Mouse (Mus musculus): ENCODE results near the gene Cab39. TPM values are rescaled to one million over a fixed set of nuclear protein-coding genes. Genes with fewer than 3 reads are reported as not detected.

The Cab39 gene
- polyA plus RNA-seq, 1 experiment, result 41.8 TPM

- no peak for DNase-seq
- Histone ChIP-seq H3K4me3 (ENCODE audit: insufficient read depth, low read depth, low read length) (no peak overlapping the region), H3K27me3 (replicated peaks; ENCODE audit: control insufficient read depth, insufficient read depth, low read length) (no peaks in the 10 kb centered on the region), H3K27ac (ENCODE audit: insufficient read depth, low read depth, low read length) (no peak overlapping the region), H3K36me3 (ENCODE audit: control insufficient read depth, insufficient read depth, low read length) (no peaks in the 10 kb centered on the region), H3K4me1 (ENCODE audit: control insufficient read depth, insufficient read depth, low read length) (no peaks in the 10 kb centered on the region)
- 91% methylated on average over 7 of the region's 7 CpGs for WGBS
- TF ChIP-seq CTCF (conservative IDR thresholded peaks at IDR 0.05; ENCODE audit: insufficient read depth, insufficient read length, low read depth, low read length), result no peak
- no peak for TF ChIP-seq POLR2A (IDR thresholded peaks at IDR 0.05; ENCODE audit: low read depth, low read length)
Observed at GRCm38 (mm10) chr1:85887221-85887620, 94.0 kb downstream of the Cab39 start.

GRCm38 (mm10) chr1:85894231-85894747 is 101.0 kb downstream of the Cab39 start, which contains the start of gene Itm2c:
Itm2c (plus strand) TSS chr1:85894281.
- peaks cover 2% of the 10 kb centered on the region; the same call in 1 of the 2 replicates for H3K4me1 ChIP-seq (ENCODE audit: control insufficient read depth, insufficient read depth, low read length)
- H3K27me3 ChIP-seq (replicated peaks; ENCODE audit: control insufficient read depth, insufficient read depth, low read length), result no peaks in the 10 kb centered on the region
- no peaks in the 10 kb centered on the region for H3K36me3 ChIP-seq (ENCODE audit: control insufficient read depth, insufficient read depth, low read length)
- DNase-seq, result peak; percentile 91
- H3K4me3 ChIP-seq (ENCODE audit: insufficient read depth, low read depth, low read length), result peak within 1 kb of the TSS; percentile 87
- no peak within 1 kb of the TSS for H3K27ac ChIP-seq (ENCODE audit: insufficient read depth, low read depth, low read length)
- WGBS, result under 1% methylated on average over 35 of the region's 35 CpGs
- no peak for TF ChIP-seq POLR2A (IDR thresholded peaks at IDR 0.05; ENCODE audit: low read depth, low read length)
- no peak for TF ChIP-seq CTCF (conservative IDR thresholded peaks at IDR 0.05; ENCODE audit: insufficient read depth, insufficient read length, low read depth, low read length)

GRCm38 (mm10) chr1:85894748-85895360 is 101.6 kb downstream of the Cab39 start:
- Histone ChIP-seq H3K36me3 (ENCODE audit: control insufficient read depth, insufficient read depth, low read length) (no peaks in the 10 kb centered on the region), H3K4me1 (ENCODE audit: control insufficient read depth, insufficient read depth, low read length) (peaks cover 2% of the 10 kb centered on the region; the same call in 1 of the 2 replicates), H3K4me3 (ENCODE audit: insufficient read depth, low read depth, low read length) (peak overlapping the region; percentile 87), H3K27ac (ENCODE audit: insufficient read depth, low read depth, low read length) (no peak overlapping the region), H3K27me3 (replicated peaks; ENCODE audit: control insufficient read depth, insufficient read depth, low read length) (no peaks in the 10 kb centered on the region)
- WGBS, result under 1% methylated on average over 30 of the region's 30 CpGs
- TF ChIP-seq CTCF (conservative IDR thresholded peaks at IDR 0.05; ENCODE audit: insufficient read depth, insufficient read length, low read depth, low read length) (no peak), POLR2A (IDR thresholded peaks at IDR 0.05; ENCODE audit: low read depth, low read length) (no peak)
- peak; percentile 19 for DNase-seq

- H3K36me3 ChIP-seq (ENCODE audit: control insufficient read depth, insufficient read depth, low read length), result no peaks in the 10 kb centered on the region
- no peaks in the 10 kb centered on the region for H3K27me3 ChIP-seq (replicated peaks; ENCODE audit: control insufficient read depth, insufficient read depth, low read length)
- H3K4me1 ChIP-seq (ENCODE audit: control insufficient read depth, insufficient read depth, low read length), result peaks cover 5% of the 10 kb centered on the region
- H3K27ac ChIP-seq (ENCODE audit: insufficient read depth, low read depth, low read length), result no peak overlapping the region
- H3K4me3 ChIP-seq (ENCODE audit: insufficient read depth, low read depth, low read length), result peak overlapping the region; percentile 87
- 2% methylated on average over 15 of the region's 15 CpGs for WGBS
- TF ChIP-seq CTCF (conservative IDR thresholded peaks at IDR 0.05; ENCODE audit: insufficient read depth, insufficient read length, low read depth, low read length) (peak; percentile 43), POLR2A (IDR thresholded peaks at IDR 0.05; ENCODE audit: low read depth, low read length) (no peak)
- peak; percentile 73 for DNase-seq
Observed at GRCm38 (mm10) chr1:85895391-85895837, 102.2 kb downstream of the Cab39 start.

- Histone ChIP-seq H3K27ac (ENCODE audit: insufficient read depth, low read depth, low read length) (no peak overlapping the region), H3K4me1 (ENCODE audit: control insufficient read depth, insufficient read depth, low read length) (peaks cover 8% of the 10 kb centered on the region), H3K36me3 (ENCODE audit: control insufficient read depth, insufficient read depth, low read length) (no peaks in the 10 kb centered on the region), H3K4me3 (ENCODE audit: insufficient read depth, low read depth, low read length) (no peak overlapping the region), H3K27me3 (replicated peaks; ENCODE audit: control insufficient read depth, insufficient read depth, low read length) (no peaks in the 10 kb centered on the region)
- DNase-seq, result no peak
- WGBS, result 82% methylated on average over 5 of the region's 5 CpGs
- no peak for TF ChIP-seq CTCF (conservative IDR thresholded peaks at IDR 0.05; ENCODE audit: insufficient read depth, insufficient read length, low read depth, low read length)
- no peak for TF ChIP-seq POLR2A (IDR thresholded peaks at IDR 0.05; ENCODE audit: low read depth, low read length)
Observed at GRCm38 (mm10) chr1:85896110-85896509, 102.9 kb downstream of the Cab39 start.

GRCm38 (mm10) chr1:85896781-85897700 is 103.8 kb downstream of the Cab39 start:
- no peak overlapping the region for H3K4me3 ChIP-seq (ENCODE audit: insufficient read depth, low read depth, low read length)
- H3K36me3 ChIP-seq (ENCODE audit: control insufficient read depth, insufficient read depth, low read length), result no peaks in the 10 kb centered on the region
- peaks cover 8% of the 10 kb centered on the region for H3K4me1 ChIP-seq (ENCODE audit: control insufficient read depth, insufficient read depth, low read length)
- H3K27ac ChIP-seq (ENCODE audit: insufficient read depth, low read depth, low read length), result no peak overlapping the region
- 68% methylated on average over 12 of the region's 12 CpGs for WGBS
- no peaks in the 10 kb centered on the region for H3K27me3 ChIP-seq (replicated peaks; ENCODE audit: control insufficient read depth, insufficient read depth, low read length)
- no peak for DNase-seq
- TF ChIP-seq POLR2A (IDR thresholded peaks at IDR 0.05; ENCODE audit: low read depth, low read length) (no peak), CTCF (conservative IDR thresholded peaks at IDR 0.05; ENCODE audit: insufficient read depth, insufficient read length, low read depth, low read length) (no peak)

Data from kidney, adult 2 months (tissue).